Comparison of ENCODE assay signal across 9 mouse cellular contexts in the genomic region with DNA sequence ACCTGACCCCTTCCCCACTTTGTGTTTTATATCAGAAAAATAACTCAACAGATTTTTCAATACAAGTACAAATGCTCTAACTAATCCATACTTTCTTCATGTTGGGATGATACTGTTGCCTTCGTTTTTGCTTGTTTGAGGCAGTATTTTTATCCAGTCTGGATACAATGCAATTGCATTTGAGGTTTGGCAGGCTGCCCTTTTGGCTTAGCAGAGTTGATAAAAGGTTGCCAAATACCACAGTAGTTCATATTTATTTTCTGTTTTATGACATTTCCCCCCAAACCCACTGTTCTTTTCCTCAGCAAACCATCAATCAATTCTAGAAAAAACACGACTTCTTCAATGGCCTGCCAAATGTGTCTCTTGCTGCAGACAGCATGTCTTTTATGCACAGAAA.
DNase-seq lines count a peak whose midpoint lies in the region; ATAC-seq lines count a peak whose summit lies in the region.
"Had no signal": no experiment of that assay in that cellular context is flagged by ENCODE, and none has a peak within 500 bp of the region (broad histone marks: within the 10 kb centered on the region; RNA-seq: fewer than 3 reads in every experiment).

No protein-coding gene starts in this region.

- H3K27ac ChIP-seq in forebrain, embryonic 14.5 days (ENCODE audit: low read depth, low read length), result no peak overlapping the region
- no peak overlapping the region for H3K27ac ChIP-seq in forebrain, embryonic 13.5 days
- H3K27ac ChIP-seq in lung, embryonic 16.5 days (ENCODE audit: low read length), result no peak overlapping the region

- H3K4me3 ChIP-seq in forebrain, embryonic 14.5 days (ENCODE audit: low read depth, low read length), result no peak overlapping the region
- H3K4me3 ChIP-seq in forebrain, embryonic 13.5 days, result no peak overlapping the region
- H3K4me3 ChIP-seq in lung, embryonic 16.5 days (ENCODE audit: low read length), result no peak overlapping the region

- peak; percentile 45 for DNase-seq in forebrain, embryonic 14.5 days (ENCODE audit: low spot score)
- DNase-seq in lung, postnatal 25 days (ENCODE audit: low spot score), result no peak
- peak; percentile 48 to 50 for DNase-seq in heart, postnatal 10 days
- peak; percentile 46 for DNase-seq in testis, postnatal 10 days (ENCODE audit: low spot score)
- DNase-seq in left cerebral cortex, adult 9 months (ENCODE audit: low spot score in 2 of 2), result no peak
- DNase-seq in urinary bladder, postnatal 10 days (ENCODE audit: low spot score), result no peak
- DNase-seq: thymus, postnatal 14 days had no signal

- no peaks in the 10 kb centered on the region for H3K9me3 ChIP-seq in forebrain, embryonic 14.5 days (replicated peaks; ENCODE audit: control insufficient read depth, low read length)
- no peaks in the 10 kb centered on the region for H3K9me3 ChIP-seq in forebrain, embryonic 13.5 days (replicated peaks)
- H3K9me3 ChIP-seq in lung, embryonic 16.5 days (ENCODE audit: control insufficient read depth, low read length), result no peaks in the 10 kb centered on the region

- no peaks in the 10 kb centered on the region for H3K4me1 ChIP-seq in forebrain, embryonic 14.5 days (ENCODE audit: control insufficient read depth, insufficient read depth, low read length)
- H3K4me1 ChIP-seq in forebrain, embryonic 13.5 days, result no peaks in the 10 kb centered on the region
- no peaks in the 10 kb centered on the region for H3K4me1 ChIP-seq in lung, embryonic 16.5 days (replicated peaks; ENCODE audit: control insufficient read depth, insufficient read depth, low read length)

- H3K36me3 ChIP-seq in forebrain, embryonic 14.5 days (ENCODE audit: control insufficient read depth, insufficient read depth, low read length), result no peaks in the 10 kb centered on the region
- no peaks in the 10 kb centered on the region for H3K36me3 ChIP-seq in forebrain, embryonic 13.5 days (ENCODE audit: poor library complexity, severe bottlenecking)
- H3K36me3 ChIP-seq in lung, embryonic 16.5 days (ENCODE audit: control insufficient read depth, insufficient read depth, low read length), result no peaks in the 10 kb centered on the region

- H3K27me3 ChIP-seq in forebrain, embryonic 14.5 days (replicated peaks; ENCODE audit: control insufficient read depth, insufficient read depth, low read length), result no peaks in the 10 kb centered on the region
- no peaks in the 10 kb centered on the region for H3K27me3 ChIP-seq in forebrain, embryonic 13.5 days
- no peaks in the 10 kb centered on the region for H3K27me3 ChIP-seq in lung, embryonic 16.5 days (ENCODE audit: control insufficient read depth, insufficient read depth, low read depth, low read length)

- no peak overlapping the region for H3K4me2 ChIP-seq in forebrain, embryonic 14.5 days (ENCODE audit: low read length)
- H3K4me2 ChIP-seq in forebrain, embryonic 13.5 days, result no peak overlapping the region
- H3K4me2 ChIP-seq in lung, embryonic 16.5 days (ENCODE audit: low read depth, low read length), result no peak overlapping the region

- no peak for ATAC-seq in forebrain, embryonic 14.5 days
- no peak for ATAC-seq in forebrain, embryonic 13.5 days
- ATAC-seq in lung, embryonic 16.5 days (ENCODE audit: low read depth), result peak; percentile 69

- intact Hi-C loops in heart, postnatal 10 days (cut with DNase I), result no loop called here

- H3K9ac ChIP-seq in forebrain, embryonic 14.5 days (ENCODE audit: low read length), result no peak overlapping the region
- H3K9ac ChIP-seq in forebrain, embryonic 13.5 days, result no peak overlapping the region
- H3K9ac ChIP-seq in lung, embryonic 16.5 days (ENCODE audit: low read length), result no peak overlapping the region

- 54% methylated on average over 2 of the region's 2 CpGs for WGBS in forebrain, embryonic 14.5 days
- WGBS in forebrain, embryonic 13.5 days, result 76% methylated on average over 2 of the region's 2 CpGs
- WGBS in lung, embryonic 16.5 days, result 22% methylated on average over 2 of the region's 2 CpGs

Comparison
In these comparisons a context has a peak if more than half of its experiments do, and no peak if none do; other contexts are left out.
1. DNase-seq: peak in forebrain, embryonic 14.5 days (single experiment), heart, postnatal 10 days (2 of 2) and testis, postnatal 10 days (single experiment); none in lung, postnatal 25 days (single experiment), left cerebral cortex, adult 9 months (0 of 2) and urinary bladder, postnatal 10 days (single experiment).